Mouse (Mus musculus) limb, embryonic 13.5 days (tissue): ENCODE data around the gene Prss12. TPM values are rescaled to one million over a fixed set of nuclear protein-coding genes. Genes with fewer than 3 reads are reported as not detected.

ENCODE experiments used
- ATAC-seq: fragments of 200-750 bp; cut with Nextera tagmentation; 2 replicates; pipeline ENCODE4 v1.8.0; 2017; ENCODE audit warnings: low read depth, moderate number of reproducible peaks, moderate TSS enrichment; ENCODE audit not compliant: low FRiP score
- H3K27ac ChIP-seq: fragments of 300-500 bp; sonication (generic); 2 replicates; pipeline ENCODE4 v1.5.1; 2015; ENCODE audit warnings: inconsistent platforms, mild to moderate bottlenecking, moderate library complexity
- H3K27me3 ChIP-seq: fragments of 300-500 bp; sonication (generic); 2 replicates; pipeline ENCODE4 v1.6.1; 2015; ENCODE audit warnings: mild to moderate bottlenecking, inconsistent platforms
- H3K36me3 ChIP-seq: fragments of 300-500 bp; sonication (generic); 2 replicates; pipeline ENCODE4 v1.6.1; 2015; ENCODE audit warnings: inconsistent platforms, mild to moderate bottlenecking, moderate library complexity
- H3K4me1 ChIP-seq: fragments of 300-500 bp; sonication (generic); 2 replicates; pipeline ENCODE4 v1.6.1; 2015; ENCODE audit warnings: inconsistent platforms
- H3K4me2 ChIP-seq: fragments of 300-500 bp; sonication (generic); replicated peaks from 2 replicates; pipeline ENCODE4 v1.6.1; 2015; ENCODE audit warnings: inconsistent platforms, mild to moderate bottlenecking, moderate library complexity
- H3K4me3 ChIP-seq: fragments of 300-500 bp; sonication (generic); 2 replicates; pipeline ENCODE4 v1.5.1; 2015; ENCODE audit warnings: moderate library complexity, mild to moderate bottlenecking, inconsistent platforms
- H3K9ac ChIP-seq: fragments of 300-500 bp; sonication (generic); 2 replicates; pipeline ENCODE4 v1.6.1; 2015; ENCODE audit warnings: mild to moderate bottlenecking, inconsistent platforms
- H3K9me3 ChIP-seq: fragments of 300-500 bp; sonication (generic); 2 replicates; pipeline ENCODE4 v1.6.1; 2016; ENCODE audit warnings: inconsistent platforms
- WGBS: fragments of 180-500 bp; shearing (Covaris S2); methylation state at CpG from one replicate; pipeline ENCODE4 v1.1.7; 2015; 5-methylcytosine and 5-hydroxymethylcytosine counted together
- polyA plus RNA-seq: library from polyadenylated mRNA; unstranded; fragments of >200 nt; fragmentation: Nextera tagmentation; extraction: Ambion mirVana; gene quantifications from 2 replicates; pipeline ENCODE4 v1.2.1, GENCODE M21; 2015

Prss12 gene
- polyA plus RNA-seq, 1 experiment from 2014 or later: 19.1 TPM

- H3K9ac ChIP-seq: no peak overlapping the region
- H3K36me3 ChIP-seq: no peaks in the 10 kb centered on the region
- WGBS: 90% methylated on average over 7 of the region's 7 CpGs
- no peaks in the 10 kb centered on the region for H3K27me3 ChIP-seq
- no peak overlapping the region for H3K27ac ChIP-seq
- no peaks in the 10 kb centered on the region for H3K9me3 ChIP-seq
- H3K4me2 ChIP-seq: no peak overlapping the region
- H3K4me1 ChIP-seq: no peaks in the 10 kb centered on the region
- H3K4me3 ChIP-seq: no peak overlapping the region
- ATAC-seq: no peak
These were observed 108.6 kb downstream of the Prss12 start for GRCm38 (mm10) chr3:123555254-123555865.

Other genes starting within 250 kb of the Prss12 start
- gene Synpo2, start 210.8 kb upstream of the Prss12 start, polyA plus RNA-seq: 7.3 and 8.8 TPM in 2 replicates
- 88.6 and 92.9 TPM in 2 replicates for gene Sec24d, start 179.5 kb upstream of the Prss12 start, polyA plus RNA-seq
- 29.8 and 31.6 TPM in 2 replicates for gene Mettl14, start 60.8 kb upstream of the Prss12 start, polyA plus RNA-seq
- gene Ndst3, start 243.9 kb downstream of the Prss12 start, polyA plus RNA-seq: 1.00 and 1.1 TPM in 2 replicates